Mouse (Mus musculus) spleen, adult 2 months (tissue): Measurements from ENCODE around the gene Ginm1.

Experiments used
- CTCF ChIP-seq: fragments of 200-500 bp; IDR thresholded peaks from 2 replicates; pipeline ENCODE4 v1.5.1; 2011; ENCODE audit warnings: mild to moderate bottlenecking, inconsistent platforms; ENCODE audit not compliant: insufficient read depth, insufficient read length, insufficient replicate concordance; ENCODE audit errors: extremely low read depth
- POLR2A ChIP-seq: fragments of 200-500 bp; IDR thresholded peaks from 2 replicates; pipeline ENCODE4 v1.6.1; 2011; ENCODE audit warnings: low read depth, low read length, inconsistent platforms

GRCm38 (mm10) chr10:7781214-7781613, 11.4 kb downstream of the Ginm1 start:
- TF ChIP-seq CTCF (no peak), POLR2A (no peak)
